Mouse (Mus musculus) kidney, postnatal 0 days (tissue): Measurements from ENCODE around the gene Rfxank. TPM values are rescaled to one million over a fixed set of nuclear protein-coding genes. Genes with fewer than 3 reads are reported as not detected.
A peak's percentile ranks its signal among the peaks of the same experiment; 100 is the strongest.

Experiments used
- ATAC-seq: fragments of 200-750 bp; cut with Nextera tagmentation; replicated peaks from 2 replicates; pipeline ENCODE4 v1.8.0; 2017; ENCODE audit warnings: low read depth, moderate number of reproducible peaks, moderate TSS enrichment, moderate library complexity; ENCODE audit not compliant: low FRiP score
- DNase-seq: peaks from one replicate; pipeline ENCODE4 v3.0.0-alpha.2; 2016; ENCODE audit warnings: low spot score
- H3K27ac ChIP-seq: fragments of 300-500 bp; sonication (generic); 2 replicates; pipeline ENCODE4 v1.5.1; 2014; ENCODE audit warnings: mild to moderate bottlenecking
- H3K27me3 ChIP-seq: fragments of 300-500 bp; sonication (generic); 2 replicates; pipeline ENCODE4 v1.6.1; 2014; ENCODE audit warnings: low read length, mixed read lengths; ENCODE audit not compliant: insufficient read depth
- H3K36me3 ChIP-seq: fragments of 300-500 bp; sonication (generic); 2 replicates; pipeline ENCODE4 v1.6.1; 2014; ENCODE audit warnings: low read length, mixed read lengths; ENCODE audit not compliant: insufficient read depth
- H3K4me1 ChIP-seq: fragments of 300-500 bp; sonication (generic); replicated peaks from 2 replicates; pipeline ENCODE4 v1.6.1; 2014; ENCODE audit warnings: antibody characterized with exemption, low read length, mixed read lengths; ENCODE audit not compliant: insufficient read depth
- H3K4me2 ChIP-seq: fragments of 300-500 bp; sonication (generic); 2 replicates; pipeline ENCODE4 v1.6.1; 2014; ENCODE audit warnings: mild to moderate bottlenecking, low read length, moderate library complexity, mixed read lengths
- H3K4me3 ChIP-seq: fragments of 300-500 bp; sonication (generic); replicated peaks from 2 replicates; pipeline ENCODE4 v1.5.1; 2014; ENCODE audit warnings: low read depth, low read length
- H3K9ac ChIP-seq: fragments of 300-500 bp; sonication (generic); 2 replicates; pipeline ENCODE4 v1.6.1; 2014; ENCODE audit warnings: low read depth, low read length
- H3K9me3 ChIP-seq: fragments of 300-500 bp; sonication (generic); replicated peaks from 2 replicates; pipeline ENCODE4 v1.6.1; 2016; ENCODE audit warnings: low read length, inconsistent platforms, mixed read lengths
- CTCF ChIP-seq: IDR thresholded peaks from 2 replicates; pipeline ENCODE4 v1.5.1; 2016; ENCODE audit warnings: antibody characterized with exemption, low read depth, mild to moderate bottlenecking, moderate library complexity
- WGBS: fragments of 180-500 bp; shearing (Covaris S2); extraction: QIAGEN DNeasy Blood & Tissue Kit; methylation state at CpG from one replicate; pipeline ENCODE4 v1.1.7; 2014; 5-methylcytosine and 5-hydroxymethylcytosine counted together
- polyA plus RNA-seq: library from polyadenylated mRNA; unstranded; fragments of >200 nt; fragmentation: Nextera tagmentation; extraction: Ambion mirVana; gene quantifications from 2 replicates; pipeline ENCODE4 v1.2.1, GENCODE M21; 2015

Gene Rfxank
- polyA plus RNA-seq: 13.4 and 13.7 TPM in 2 replicates

- Histone ChIP-seq H3K27me3 (no peaks in the 10 kb centered on the region), H3K4me1 (peaks cover 3% of the 10 kb centered on the region), H3K36me3 (peaks cover 21% of the 10 kb centered on the region), H3K9me3 (no peaks in the 10 kb centered on the region), H3K4me2 (peak within 1 kb of the TSS; percentile 79), H3K4me3 (peak within 1 kb of the TSS; percentile 88), H3K9ac (peak within 1 kb of the TSS; percentile 78), H3K27ac (peak within 1 kb of the TSS; percentile 85)
- WGBS: under 1% methylated on average over 46 of the region's 46 CpGs
- TF ChIP-seq CTCF: no peak
- ATAC-seq: peak; percentile 97
- DNase-seq: peak; percentile 100
Measured at GRCm38 (mm10) chr8:70139026-70139857, at the start of gene Rfxank, which contains the start of the genes Borcs8 and Mef2b. Gene Rfxank, minus strand, starts transcription at chr8:70139154. Gene Borcs8, plus strand, starts transcription at chr8:70139499. Gene Mef2b, plus strand, starts transcription at chr8:70139711.

GRCm38 (mm10) chr8:70188707-70189106 lies 49.8 kb upstream of the Rfxank start:
- Histone ChIP-seq H3K36me3 (no peaks in the 10 kb centered on the region; the same call in 1 of the 2 replicates), H3K27ac (no peak overlapping the region), H3K27me3 (no peaks in the 10 kb centered on the region), H3K9me3 (no peaks in the 10 kb centered on the region), H3K4me1 (no peaks in the 10 kb centered on the region), H3K4me3 (no peak overlapping the region), H3K4me2 (no peak overlapping the region), H3K9ac (no peak overlapping the region)
- DNase-seq: no peak
- peak; percentile 22; the same call in 1 of the 2 replicates for ATAC-seq
- no peak for TF ChIP-seq CTCF
- WGBS: 68% methylated on average over 7 of the region's 7 CpGs

- DNase-seq (no peak), ATAC-seq (no peak)
- Histone ChIP-seq H3K4me2 (no peak overlapping the region), H3K4me1 (no peaks in the 10 kb centered on the region), H3K4me3 (no peak overlapping the region), H3K27ac (no peak overlapping the region), H3K9me3 (no peaks in the 10 kb centered on the region), H3K27me3 (no peaks in the 10 kb centered on the region), H3K9ac (no peak overlapping the region), H3K36me3 (peaks cover 23% of the 10 kb centered on the region; the same call in 1 of the 2 replicates)
- TF ChIP-seq CTCF: no peak
- 90% methylated on average over 4 of the region's 4 CpGs for WGBS
Measured at GRCm38 (mm10) chr8:70183194-70183593, 44.2 kb upstream of the Rfxank start.

GRCm38 (mm10) chr8:70181903-70182252 lies 42.9 kb upstream of the Rfxank start:
- Histone ChIP-seq H3K4me3 (no peak overlapping the region), H3K27me3 (no peaks in the 10 kb centered on the region), H3K9me3 (no peaks in the 10 kb centered on the region), H3K27ac (no peak overlapping the region), H3K9ac (no peak overlapping the region), H3K4me1 (no peaks in the 10 kb centered on the region), H3K36me3 (peaks cover 31% of the 10 kb centered on the region; the same call in 1 of the 2 replicates), H3K4me2 (no peak overlapping the region)
- ATAC-seq (no peak), DNase-seq (no peak)
- TF ChIP-seq CTCF: no peak
- 46% methylated on average over 2 of the region's 2 CpGs for WGBS

GRCm38 (mm10) chr8:70181212-70181902 lies 42.4 kb upstream of the Rfxank start:
- ATAC-seq (no peak), DNase-seq (no peak)
- WGBS: 64% methylated on average over 14 of the region's 16 CpGs
- H3K9ac ChIP-seq: no peak overlapping the region
- TF ChIP-seq CTCF: no peak
- H3K36me3 ChIP-seq: peaks cover 33% of the 10 kb centered on the region; the same call in 1 of the 2 replicates
- H3K9me3 ChIP-seq: no peaks in the 10 kb centered on the region
- H3K27me3 ChIP-seq: no peaks in the 10 kb centered on the region
- H3K4me2 ChIP-seq: no peak overlapping the region
- H3K4me1 ChIP-seq: no peaks in the 10 kb centered on the region
- H3K4me3 ChIP-seq: no peak overlapping the region
- H3K27ac ChIP-seq: no peak overlapping the region

GRCm38 (mm10) chr8:70179082-70179481 lies 40.1 kb upstream of the Rfxank start:
- no peak for ATAC-seq
- peaks cover 33% of the 10 kb centered on the region; the same call in 1 of the 2 replicates for H3K36me3 ChIP-seq
- no peaks in the 10 kb centered on the region for H3K9me3 ChIP-seq
- no peaks in the 10 kb centered on the region for H3K27me3 ChIP-seq
- no peaks in the 10 kb centered on the region for H3K4me1 ChIP-seq
- H3K9ac ChIP-seq: no peak overlapping the region
- no peak overlapping the region for H3K4me3 ChIP-seq
- no peak overlapping the region for H3K27ac ChIP-seq
- DNase-seq: peak; percentile 37
- TF ChIP-seq CTCF: peak; percentile 66
- H3K4me2 ChIP-seq: no peak overlapping the region
- WGBS: 97% methylated on average over 4 of the region's 4 CpGs
